Mouse (Mus musculus) hindbrain, embryonic 15.5 days (tissue): Measurements from ENCODE around the gene Olfr1494. TPM values are rescaled to one million over a fixed set of nuclear protein-coding genes. Genes with fewer than 3 reads are reported as not detected.

Experiments used
- ATAC-seq: fragments of 200-750 bp; cut with Nextera tagmentation; 2 replicates; pipeline ENCODE4 v1.8.0; 2017; ENCODE audit warnings: low read depth, moderate number of reproducible peaks, moderate TSS enrichment; ENCODE audit not compliant: low FRiP score
- H3K27ac ChIP-seq: fragments of 300-500 bp; sonication (generic); replicated peaks from 2 replicates; pipeline ENCODE4 v1.5.1; 2015; ENCODE audit warnings: mild to moderate bottlenecking, inconsistent platforms
- H3K27me3 ChIP-seq: fragments of 300-500 bp; sonication (generic); 2 replicates; pipeline ENCODE4 v1.6.1; 2015; ENCODE audit warnings: control low read depth, inconsistent platforms
- H3K36me3 ChIP-seq: fragments of 300-500 bp; sonication (generic); 2 replicates; pipeline ENCODE4 v1.6.1; 2015; ENCODE audit warnings: control low read depth, inconsistent platforms
- H3K4me1 ChIP-seq: fragments of 300-500 bp; sonication (generic); replicated peaks from 2 replicates; pipeline ENCODE4 v1.6.1; 2015; ENCODE audit warnings: control low read depth, inconsistent platforms
- H3K4me2 ChIP-seq: fragments of 300-500 bp; sonication (generic); 2 replicates; pipeline ENCODE4 v1.6.1; 2015; ENCODE audit warnings: moderate library complexity, mild to moderate bottlenecking, inconsistent platforms
- H3K4me3 ChIP-seq: fragments of 300-500 bp; sonication (generic); 2 replicates; pipeline ENCODE4 v1.5.1; 2015; ENCODE audit warnings: mild to moderate bottlenecking, inconsistent platforms
- H3K9ac ChIP-seq: fragments of 300-500 bp; sonication (generic); 2 replicates; pipeline ENCODE4 v1.6.1; 2015; ENCODE audit warnings: inconsistent platforms
- H3K9me3 ChIP-seq: fragments of 300-500 bp; sonication (generic); 2 replicates; pipeline ENCODE4 v1.6.1; 2016; ENCODE audit warnings: control low read depth, inconsistent platforms
- WGBS: fragments of 180-500 bp; shearing (Covaris S2); methylation state at CpG from one replicate; pipeline ENCODE4 v1.1.7; 2015; 5-methylcytosine and 5-hydroxymethylcytosine counted together
- polyA plus RNA-seq: library from polyadenylated mRNA; unstranded; fragments of >200 nt; fragmentation: Nextera tagmentation; extraction: Ambion mirVana; gene quantifications from 2 replicates; pipeline ENCODE4 v1.2.1, GENCODE M21; 2015

Olfr1494 gene
- polyA plus RNA-seq, result not detected in 2 replicates

DNA sequence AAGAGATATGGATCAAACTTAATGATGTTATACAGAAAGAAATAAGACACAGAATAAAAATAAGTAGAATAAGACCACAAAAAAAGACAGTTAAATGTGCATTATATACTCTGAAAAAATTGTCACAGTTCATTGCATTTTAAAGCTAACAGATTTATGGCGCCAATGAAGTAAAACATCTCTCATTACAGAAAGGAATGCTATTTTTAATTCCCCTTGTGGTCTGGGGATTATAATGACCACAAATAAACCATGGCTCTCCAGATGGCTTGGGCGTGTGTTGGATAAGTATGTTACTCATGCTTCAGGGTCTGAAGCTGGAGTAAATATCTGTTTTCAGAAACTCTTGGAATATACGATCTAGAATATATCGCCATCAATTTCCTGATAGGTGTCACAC lies at the start of gene Olfr1494:
TSS of gene Olfr1494 (plus strand) at position 301 of the 400 bp plus-strand sequence.
- H3K36me3 ChIP-seq, result no peaks in the 10 kb centered on the region
- no peak for ATAC-seq
- no peak within 1 kb of the TSS for H3K4me2 ChIP-seq
- H3K4me1 ChIP-seq, result no peaks in the 10 kb centered on the region
- WGBS, result 91% methylated on average over 4 of the region's 4 CpGs
- H3K4me3 ChIP-seq, result no peak within 1 kb of the TSS
- H3K9ac ChIP-seq, result no peak within 1 kb of the TSS
- no peaks in the 10 kb centered on the region for H3K27me3 ChIP-seq
- no peak within 1 kb of the TSS for H3K27ac ChIP-seq
- no peaks in the 10 kb centered on the region for H3K9me3 ChIP-seq

DNA sequence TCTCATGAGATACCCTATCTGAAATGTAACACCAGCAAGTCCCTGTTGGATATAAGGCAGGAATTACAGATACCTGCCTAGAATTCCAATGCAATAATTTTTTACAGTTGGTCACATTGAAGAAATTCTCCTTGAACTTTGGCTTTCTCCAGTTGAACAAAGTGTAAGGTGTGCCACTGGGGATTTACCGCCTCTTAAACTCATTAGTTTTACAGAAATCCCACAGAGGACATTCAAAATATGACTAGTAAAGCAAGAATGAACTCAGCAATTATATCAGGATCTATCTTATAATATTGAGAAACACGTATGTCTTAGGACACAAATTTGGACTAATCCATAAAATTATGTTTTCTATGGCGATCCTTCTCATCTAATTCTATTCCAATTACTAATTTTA lies 42.6 kb upstream of the Olfr1494 start, which contains the start of gene Olfr1491:
TSS of gene Olfr1491 (plus strand) at position 301 of the 400 bp plus-strand sequence.
- Histone ChIP-seq H3K27ac (no peak within 1 kb of the TSS), H3K4me2 (no peak within 1 kb of the TSS), H3K4me3 (no peak within 1 kb of the TSS), H3K4me1 (no peaks in the 10 kb centered on the region), H3K36me3 (no peaks in the 10 kb centered on the region), H3K27me3 (no peaks in the 10 kb centered on the region), H3K9me3 (no peaks in the 10 kb centered on the region), H3K9ac (no peak within 1 kb of the TSS)
- 72% methylated on average over 3 of the region's 3 CpGs for WGBS
- ATAC-seq, result no peak

GRCm38 (mm10) chr19:13722978-13723377 lies 16.6 kb upstream of the Olfr1494 start, which contains the start of gene Olfr1493-ps1:
TSS of gene Olfr1493-ps1 (plus strand) at chr19:13723278.
- no peak within 1 kb of the TSS for H3K27ac ChIP-seq
- ATAC-seq, result no peak
- no peak within 1 kb of the TSS for H3K4me2 ChIP-seq
- 64% methylated on average over 2 of the region's 2 CpGs for WGBS
- H3K4me3 ChIP-seq, result no peak within 1 kb of the TSS
- H3K4me1 ChIP-seq, result no peaks in the 10 kb centered on the region
- H3K27me3 ChIP-seq, result no peaks in the 10 kb centered on the region
- H3K36me3 ChIP-seq, result no peaks in the 10 kb centered on the region
- no peak within 1 kb of the TSS for H3K9ac ChIP-seq
- no peaks in the 10 kb centered on the region; the same call in 1 of the 2 replicates for H3K9me3 ChIP-seq

DNA sequence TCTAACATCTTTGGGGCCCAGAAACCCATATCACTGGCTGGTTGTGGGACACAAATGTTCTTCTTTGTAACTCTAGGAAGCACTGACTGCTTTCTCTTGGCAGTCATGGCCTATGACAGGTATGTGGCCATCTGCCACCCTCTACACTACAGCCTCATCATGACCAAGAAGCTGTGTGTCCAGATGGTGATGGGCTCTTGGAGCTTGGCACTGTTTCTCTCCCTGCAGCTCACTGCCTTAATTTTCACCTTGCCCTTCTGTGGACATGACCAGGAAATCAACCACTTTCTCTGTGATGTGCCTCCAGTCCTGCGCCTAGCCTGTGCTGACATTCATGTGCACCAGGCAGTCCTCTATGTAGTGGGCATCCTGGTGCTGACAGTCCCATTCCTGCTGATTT lies 9.8 kb downstream of the Olfr1494 start:
- Histone ChIP-seq H3K4me1 (no peaks in the 10 kb centered on the region), H3K9me3 (no peaks in the 10 kb centered on the region), H3K4me3 (no peak overlapping the region), H3K4me2 (no peak overlapping the region), H3K36me3 (no peaks in the 10 kb centered on the region), H3K9ac (no peak overlapping the region), H3K27ac (no peak overlapping the region), H3K27me3 (no peaks in the 10 kb centered on the region)
- ATAC-seq, result no peak
- WGBS, result 75% methylated on average over 1 of the region's 1 CpGs

DNA sequence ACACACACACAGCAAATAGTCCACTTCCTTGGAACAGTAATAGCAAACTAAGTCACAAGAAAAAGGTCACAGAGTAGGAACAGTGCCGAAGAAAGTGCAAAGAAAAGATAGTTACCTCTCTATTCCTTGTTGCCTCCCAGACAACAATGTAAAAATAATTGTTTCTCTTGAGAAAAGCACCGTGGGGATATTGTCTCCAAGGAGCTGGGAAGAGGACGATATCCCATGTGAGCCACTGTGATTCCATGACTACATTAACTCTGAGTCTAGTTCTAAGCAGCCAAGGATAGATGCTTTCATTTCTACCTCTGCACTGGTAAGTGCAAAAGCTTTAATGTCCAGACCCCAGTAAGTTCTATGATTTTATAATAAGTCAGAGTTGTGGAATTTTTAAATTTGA lies 24.8 kb downstream of the Olfr1494 start, which contains the start of gene Olfr1495:
TSS of gene Olfr1495 (plus strand) at position 301 of the 400 bp plus-strand sequence.
- H3K36me3 ChIP-seq, result no peaks in the 10 kb centered on the region
- no peaks in the 10 kb centered on the region for H3K9me3 ChIP-seq
- ATAC-seq, result no peak
- H3K4me1 ChIP-seq, result no peaks in the 10 kb centered on the region
- no peak within 1 kb of the TSS for H3K4me3 ChIP-seq
- no peak within 1 kb of the TSS for H3K4me2 ChIP-seq
- H3K27ac ChIP-seq, result no peak within 1 kb of the TSS
- H3K9ac ChIP-seq, result no peak within 1 kb of the TSS
- 81% methylated on average over 3 of the region's 3 CpGs for WGBS
- no peaks in the 10 kb centered on the region for H3K27me3 ChIP-seq

DNA sequence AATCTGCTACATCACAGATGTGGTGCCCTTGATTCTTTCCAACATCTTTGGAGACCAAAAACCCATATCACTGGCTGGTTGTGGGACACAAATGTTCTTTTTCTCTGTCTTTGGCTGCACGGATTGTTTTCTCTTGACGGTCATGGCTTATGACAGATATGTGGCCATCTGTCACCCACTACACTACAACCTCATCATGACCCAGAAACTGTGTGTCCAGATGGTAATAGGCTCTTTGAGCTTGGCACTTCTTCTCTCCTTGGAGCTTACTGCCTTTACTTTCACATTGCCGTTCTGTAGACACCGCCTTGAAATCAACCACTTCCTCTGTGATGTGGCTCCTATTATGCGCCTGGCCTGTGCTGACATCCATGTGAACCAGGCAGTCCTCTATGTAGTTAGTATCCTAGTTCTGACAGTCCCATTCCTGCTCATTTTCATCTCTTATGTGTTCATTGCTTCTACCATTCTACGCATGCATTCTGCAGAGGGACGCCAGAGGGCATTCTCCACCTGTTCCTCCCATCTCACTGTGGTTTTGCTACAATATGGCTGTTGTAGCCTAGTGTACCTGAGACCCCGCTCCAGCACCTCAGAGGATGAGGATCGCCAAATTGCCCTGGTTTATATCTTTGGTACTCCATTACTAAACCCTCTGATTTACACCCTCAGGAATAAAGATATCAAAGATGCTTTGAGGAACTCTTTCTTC lies 29.2 kb downstream of the Olfr1494 start:
- H3K27me3 ChIP-seq, result no peaks in the 10 kb centered on the region
- H3K4me2 ChIP-seq, result no peak overlapping the region
- H3K27ac ChIP-seq, result no peak overlapping the region
- H3K9me3 ChIP-seq, result no peaks in the 10 kb centered on the region
- H3K4me3 ChIP-seq, result no peak overlapping the region
- no peak overlapping the region for H3K9ac ChIP-seq
- no peaks in the 10 kb centered on the region for H3K4me1 ChIP-seq
- no peaks in the 10 kb centered on the region for H3K36me3 ChIP-seq
- 92% methylated on average over 9 of the region's 9 CpGs for WGBS
- no peak for ATAC-seq

DNA sequence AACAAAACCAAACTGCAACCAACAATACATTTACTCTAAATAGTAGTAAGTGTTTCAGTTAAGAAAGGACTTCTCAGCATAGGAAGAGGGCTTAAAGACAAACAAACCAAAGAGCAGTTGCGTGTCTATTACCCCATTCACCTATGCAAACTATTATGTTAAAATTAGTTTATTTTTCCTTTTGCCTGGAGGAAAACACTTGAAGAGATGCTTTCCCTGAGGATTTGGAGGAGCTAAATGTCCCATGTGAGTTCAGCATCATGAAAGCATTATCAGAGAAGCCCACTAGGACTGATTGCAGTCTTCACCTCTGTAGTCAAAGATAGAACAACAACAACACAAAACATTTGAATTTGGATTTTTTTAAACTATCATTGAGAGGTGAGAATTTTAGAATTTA lies 38.0 kb downstream of the Olfr1494 start, which contains the start of gene Olfr1496:
TSS of gene Olfr1496 (plus strand) at position 301 of the 400 bp plus-strand sequence.
- Histone ChIP-seq H3K9me3 (no peaks in the 10 kb centered on the region), H3K4me1 (no peaks in the 10 kb centered on the region), H3K4me2 (no peak within 1 kb of the TSS), H3K4me3 (no peak within 1 kb of the TSS), H3K27ac (no peak within 1 kb of the TSS), H3K36me3 (no peaks in the 10 kb centered on the region), H3K27me3 (no peaks in the 10 kb centered on the region), H3K9ac (no peak within 1 kb of the TSS)
- 87% methylated on average over 1 of the region's 1 CpGs for WGBS
- ATAC-seq, result no peak

DNA sequence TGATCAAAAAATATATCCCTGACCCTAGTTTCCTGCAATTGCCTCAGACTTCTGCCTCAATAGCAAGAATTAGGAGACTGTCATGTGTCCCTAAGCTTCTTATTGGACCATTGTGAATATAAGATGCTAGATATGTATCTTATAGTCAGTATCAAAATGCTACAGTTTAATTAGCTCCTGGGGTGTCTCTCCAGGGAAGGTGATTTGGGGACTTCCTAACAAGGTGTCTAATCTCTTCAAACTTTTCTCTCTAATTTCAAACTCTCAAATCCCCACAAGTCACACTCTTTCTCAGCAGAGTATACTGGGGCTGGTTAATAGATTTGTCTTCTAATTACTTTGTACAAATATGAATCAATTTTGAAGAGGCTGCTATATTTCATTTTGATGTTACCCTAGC lies 58.6 kb downstream of the Olfr1494 start, which contains the start of gene Olfr1497:
TSS of gene Olfr1497 (minus strand) at position 101 of the 400 bp plus-strand sequence.
- Histone ChIP-seq H3K9ac (no peak within 1 kb of the TSS), H3K27me3 (no peaks in the 10 kb centered on the region), H3K36me3 (no peaks in the 10 kb centered on the region), H3K4me3 (no peak within 1 kb of the TSS), H3K27ac (no peak within 1 kb of the TSS), H3K9me3 (no peaks in the 10 kb centered on the region), H3K4me2 (no peak within 1 kb of the TSS), H3K4me1 (no peaks in the 10 kb centered on the region)
- no peak for ATAC-seq

Other genes with a start within 250 kb of the Olfr1494 start
- gene Olfr1477, start 239.2 kb upstream of the Olfr1494 start, polyA plus RNA-seq, result not detected in 2 replicates
- not detected in 2 replicates for gene Olfr1480, start 211.8 kb upstream of the Olfr1494 start, polyA plus RNA-seq
- gene Olfr1484, start 156.2 kb upstream of the Olfr1494 start, polyA plus RNA-seq, result not detected in 2 replicates
- not detected in 2 replicates for gene Olfr1487, start 122.4 kb upstream of the Olfr1494 start, polyA plus RNA-seq
- gene Olfr1489, start 108.1 kb upstream of the Olfr1494 start, polyA plus RNA-seq, result not detected in 2 replicates
- gene Olfr1490, start 88.6 kb upstream of the Olfr1494 start, polyA plus RNA-seq, result not detected in 2 replicates
- not detected in 2 replicates for gene Olfr1491, start 42.5 kb upstream of the Olfr1494 start, polyA plus RNA-seq
- gene Olfr1493-ps1, start 16.4 kb upstream of the Olfr1494 start, polyA plus RNA-seq, result not detected in 2 replicates
- gene Olfr1495, start 24.9 kb downstream of the Olfr1494 start, polyA plus RNA-seq, result not detected in 2 replicates
- gene Olfr1496, start 38.1 kb downstream of the Olfr1494 start, polyA plus RNA-seq, result not detected in 2 replicates
- gene Olfr1497, start 58.5 kb downstream of the Olfr1494 start, polyA plus RNA-seq, result not detected in 2 replicates
- not detected in 2 replicates for gene Olfr1499, start 79.7 kb downstream of the Olfr1494 start, polyA plus RNA-seq
- gene Olfr1500, start 90.8 kb downstream of the Olfr1494 start, polyA plus RNA-seq, result not detected in 2 replicates
- gene Olfr1501, start 111.0 kb downstream of the Olfr1494 start, polyA plus RNA-seq, result not detected in 2 replicates
- not detected in 2 replicates for gene Olfr1502, start 122.1 kb downstream of the Olfr1494 start, polyA plus RNA-seq
- not detected in 2 replicates for gene Olfr1504, start 158.2 kb downstream of the Olfr1494 start, polyA plus RNA-seq
- gene Olfr1505, start 173.8 kb downstream of the Olfr1494 start, polyA plus RNA-seq, result not detected in 2 replicates